Mouse (Mus musculus): ENCODE results near the gene Cabp1. TPM values are rescaled to one million over a fixed set of nuclear protein-coding genes. Genes with fewer than 3 reads are reported as not detected.
A peak's percentile ranks its signal among the peaks of the same experiment; 100 is the strongest.

The Cabp1 gene
- polyA plus RNA-seq, 1 experiment from 2014 or later, result 1.00 TPM

GRCm38 (mm10) chr5:115204562-115205311, 10.6 kb upstream of the Cabp1 start:
- Histone ChIP-seq H3K9me3 (ENCODE audit: control insufficient read depth, low read depth, low read length) (no peaks in the 10 kb centered on the region), H3K4me3 (ENCODE audit: low read depth, low read length) (peak overlapping the region; percentile 19; the same call in 1 of the 2 replicates), H3K27me3 (ENCODE audit: control insufficient read depth, insufficient read depth, low read length) (no peaks in the 10 kb centered on the region), H3K4me1 (ENCODE audit: control insufficient read depth, insufficient read depth, low read length) (peaks cover 6% of the 10 kb centered on the region; the same call in 1 of the 2 replicates), H3K4me2 (replicated peaks; ENCODE audit: low read depth, low read length) (peak overlapping the region; percentile 42), H3K36me3 (ENCODE audit: control insufficient read depth, insufficient read depth, low read length) (no peaks in the 10 kb centered on the region), H3K27ac (ENCODE audit: low read length) (no peak overlapping the region), H3K9ac (replicated peaks; ENCODE audit: low read depth, low read length) (no peak overlapping the region)
- ATAC-seq (ENCODE audit: insufficient number of reproducible peaks, insufficient read depth, low FRiP score, low read depth), result no peak
- WGBS, result 3% methylated on average over 31 of the region's 31 CpGs

GRCm38 (mm10) chr5:115203735-115204561, 9.8 kb upstream of the Cabp1 start:
- H3K27ac ChIP-seq (ENCODE audit: low read length), result no peak overlapping the region
- peak; percentile 37; the same call in 1 of the 2 replicates for ATAC-seq (ENCODE audit: insufficient number of reproducible peaks, insufficient read depth, low FRiP score, low read depth)
- H3K4me3 ChIP-seq (ENCODE audit: low read depth, low read length), result peak overlapping the region; percentile 19; the same call in 1 of the 2 replicates
- H3K4me2 ChIP-seq (replicated peaks; ENCODE audit: low read depth, low read length), result peak overlapping the region; percentile 42
- H3K4me1 ChIP-seq (ENCODE audit: control insufficient read depth, insufficient read depth, low read length), result peaks cover 6% of the 10 kb centered on the region; the same call in 1 of the 2 replicates
- no peaks in the 10 kb centered on the region for H3K9me3 ChIP-seq (ENCODE audit: control insufficient read depth, low read depth, low read length)
- H3K9ac ChIP-seq (replicated peaks; ENCODE audit: low read depth, low read length), result no peak overlapping the region
- H3K27me3 ChIP-seq (ENCODE audit: control insufficient read depth, insufficient read depth, low read length), result no peaks in the 10 kb centered on the region
- H3K36me3 ChIP-seq (ENCODE audit: control insufficient read depth, insufficient read depth, low read length), result no peaks in the 10 kb centered on the region
- WGBS, result 8% methylated on average over 23 of the region's 23 CpGs

GRCm38 (mm10) chr5:115194626-115195221, 543 bp upstream of the Cabp1 start:
- Histone ChIP-seq H3K27ac (ENCODE audit: low read length) (no peak overlapping the region), H3K4me2 (replicated peaks; ENCODE audit: low read depth, low read length) (peak overlapping the region; percentile 100), H3K36me3 (ENCODE audit: control insufficient read depth, insufficient read depth, low read length) (no peaks in the 10 kb centered on the region), H3K27me3 (ENCODE audit: control insufficient read depth, insufficient read depth, low read length) (peaks cover 26% of the 10 kb centered on the region), H3K9me3 (ENCODE audit: control insufficient read depth, low read depth, low read length) (no peaks in the 10 kb centered on the region), H3K9ac (replicated peaks; ENCODE audit: low read depth, low read length) (no peak overlapping the region), H3K4me1 (ENCODE audit: control insufficient read depth, insufficient read depth, low read length) (peaks cover 19% of the 10 kb centered on the region; the same call in 1 of the 2 replicates), H3K4me3 (ENCODE audit: low read depth, low read length) (peak overlapping the region; percentile 59)
- 0 out of 2 replicates have a peak, but pooled peaks have one; percentile 20 for ATAC-seq (ENCODE audit: insufficient number of reproducible peaks, insufficient read depth, low FRiP score, low read depth)
- WGBS, result 5% methylated on average over 12 of the region's 12 CpGs

- WGBS, result under 1% methylated on average over 34 of the region's 34 CpGs
- H3K9ac ChIP-seq (replicated peaks; ENCODE audit: low read depth, low read length), result 0 out of 2 replicates have a peak overlapping the region, but pooled peaks have one; percentile 36
- H3K27me3 ChIP-seq (ENCODE audit: control insufficient read depth, insufficient read depth, low read length), result peaks cover 26% of the 10 kb centered on the region
- no peak overlapping the region for H3K27ac ChIP-seq (ENCODE audit: low read length)
- H3K4me1 ChIP-seq (ENCODE audit: control insufficient read depth, insufficient read depth, low read length), result peaks cover 19% of the 10 kb centered on the region; the same call in 1 of the 2 replicates
- H3K4me3 ChIP-seq (ENCODE audit: low read depth, low read length), result peak overlapping the region; percentile 59
- H3K36me3 ChIP-seq (ENCODE audit: control insufficient read depth, insufficient read depth, low read length), result no peaks in the 10 kb centered on the region
- H3K4me2 ChIP-seq (replicated peaks; ENCODE audit: low read depth, low read length), result peak overlapping the region; percentile 100
- no peaks in the 10 kb centered on the region for H3K9me3 ChIP-seq (ENCODE audit: control insufficient read depth, low read depth, low read length)
- ATAC-seq (ENCODE audit: insufficient number of reproducible peaks, insufficient read depth, low FRiP score, low read depth), result peak; percentile 19; the same call in 1 of the 2 replicates
These were observed 955 bp downstream of the Cabp1 start for GRCm38 (mm10) chr5:115193226-115193625.

GRCm38 (mm10) chr5:115192828-115193195, 1.4 kb downstream of the Cabp1 start:
- WGBS, result 15% methylated on average over 7 of the region's 7 CpGs
- H3K27ac ChIP-seq (ENCODE audit: low read length), result no peak overlapping the region
- H3K4me1 ChIP-seq (ENCODE audit: control insufficient read depth, insufficient read depth, low read length), result peaks cover 19% of the 10 kb centered on the region; the same call in 1 of the 2 replicates
- no peak overlapping the region for H3K9ac ChIP-seq (replicated peaks; ENCODE audit: low read depth, low read length)
- H3K4me2 ChIP-seq (replicated peaks; ENCODE audit: low read depth, low read length), result peak overlapping the region; percentile 100
- no peak for ATAC-seq (ENCODE audit: insufficient number of reproducible peaks, insufficient read depth, low FRiP score, low read depth)
- no peaks in the 10 kb centered on the region for H3K36me3 ChIP-seq (ENCODE audit: control insufficient read depth, insufficient read depth, low read length)
- peak overlapping the region; percentile 59 for H3K4me3 ChIP-seq (ENCODE audit: low read depth, low read length)
- no peaks in the 10 kb centered on the region for H3K9me3 ChIP-seq (ENCODE audit: control insufficient read depth, low read depth, low read length)
- peaks cover 26% of the 10 kb centered on the region for H3K27me3 ChIP-seq (ENCODE audit: control insufficient read depth, insufficient read depth, low read length)

GRCm38 (mm10) chr5:115191880-115192827, 2.0 kb downstream of the Cabp1 start:
- ATAC-seq (ENCODE audit: insufficient number of reproducible peaks, insufficient read depth, low FRiP score, low read depth), result no peak

GRCm38 (mm10) chr5:115190081-115190480, 4.1 kb downstream of the Cabp1 start:
- ATAC-seq (ENCODE audit: insufficient number of reproducible peaks, insufficient read depth, low FRiP score, low read depth), result no peak
- WGBS, result 62% methylated on average over 12 of the region's 12 CpGs
- Histone ChIP-seq H3K27ac (ENCODE audit: low read length) (no peak overlapping the region), H3K4me3 (ENCODE audit: low read depth, low read length) (no peak overlapping the region), H3K27me3 (ENCODE audit: control insufficient read depth, insufficient read depth, low read length) (peaks cover 26% of the 10 kb centered on the region), H3K4me2 (replicated peaks; ENCODE audit: low read depth, low read length) (no peak overlapping the region), H3K9ac (replicated peaks; ENCODE audit: low read depth, low read length) (no peak overlapping the region), H3K9me3 (ENCODE audit: control insufficient read depth, low read depth, low read length) (no peaks in the 10 kb centered on the region), H3K4me1 (ENCODE audit: control insufficient read depth, insufficient read depth, low read length) (peaks cover 27% of the 10 kb centered on the region), H3K36me3 (ENCODE audit: control insufficient read depth, insufficient read depth, low read length) (no peaks in the 10 kb centered on the region)

More at GRCm38 (mm10) chr5:115191880-115192827, 2.0 kb downstream of the Cabp1 start:
- no peaks in the 10 kb centered on the region for H3K36me3 ChIP-seq (ENCODE audit: control insufficient read depth, insufficient read depth, low read length)
- peaks cover 26% of the 10 kb centered on the region for H3K27me3 ChIP-seq (ENCODE audit: control insufficient read depth, insufficient read depth, low read length)
- H3K4me1 ChIP-seq (ENCODE audit: control insufficient read depth, insufficient read depth, low read length), result peaks cover 22% of the 10 kb centered on the region; the same call in 1 of the 2 replicates
- H3K4me3 ChIP-seq (ENCODE audit: low read depth, low read length), result no peak overlapping the region
- WGBS, result 12% methylated on average over 29 of the region's 29 CpGs
- H3K4me2 ChIP-seq (replicated peaks; ENCODE audit: low read depth, low read length), result peak overlapping the region; percentile 100; the same call in 1 of the 2 replicates
- H3K27ac ChIP-seq (ENCODE audit: low read length), result no peak overlapping the region
- no peaks in the 10 kb centered on the region for H3K9me3 ChIP-seq (ENCODE audit: control insufficient read depth, low read depth, low read length)
- H3K9ac ChIP-seq (replicated peaks; ENCODE audit: low read depth, low read length), result no peak overlapping the region
